Mouse (Mus musculus) kidney, embryonic 14.5 days (tissue): ENCODE data around the gene Smg1. TPM values are rescaled to one million over a fixed set of nuclear protein-coding genes. Genes with fewer than 3 reads are reported as not detected.

Experiments
- ATAC-seq: fragments of 200-750 bp; cut with Nextera tagmentation; 2 replicates; pipeline ENCODE4 v1.8.0; 2017; ENCODE audit warnings: moderate number of reproducible peaks, mild to moderate bottlenecking, moderate TSS enrichment, moderate library complexity; ENCODE audit not compliant: low FRiP score, low TSS enrichment
- H3K27ac ChIP-seq: fragments of 300-500 bp; sonication (generic); 2 replicates; pipeline ENCODE4 v1.5.1; 2014; ENCODE audit warnings: low read depth, mild to moderate bottlenecking, low read length, moderate library complexity, mixed read lengths
- H3K27me3 ChIP-seq: fragments of 300-500 bp; sonication (generic); 2 replicates; pipeline ENCODE4 v1.6.1; 2014; ENCODE audit warnings: mild to moderate bottlenecking, low read length; ENCODE audit not compliant: control insufficient read depth, insufficient read depth
- H3K36me3 ChIP-seq: fragments of 300-500 bp; sonication (generic); 2 replicates; pipeline ENCODE4 v1.6.1; 2014; ENCODE audit warnings: low read length, mixed read lengths; ENCODE audit not compliant: control insufficient read depth, insufficient read depth
- H3K4me1 ChIP-seq: fragments of 300-500 bp; sonication (generic); 2 replicates; pipeline ENCODE4 v1.6.1; 2014; ENCODE audit warnings: low read length, mixed read lengths; ENCODE audit not compliant: control insufficient read depth, insufficient read depth
- H3K4me2 ChIP-seq: fragments of 300-500 bp; sonication (generic); replicated peaks from 2 replicates; pipeline ENCODE4 v1.6.1; 2014; ENCODE audit warnings: low read depth, mild to moderate bottlenecking, low read length
- H3K4me3 ChIP-seq: fragments of 300-500 bp; sonication (generic); 2 replicates; pipeline ENCODE4 v1.5.1; 2014; ENCODE audit warnings: mild to moderate bottlenecking, low read length
- H3K9ac ChIP-seq: fragments of 300-500 bp; sonication (generic); 2 replicates; pipeline ENCODE4 v1.6.1; 2014; ENCODE audit warnings: low read depth, mild to moderate bottlenecking, low read length, moderate library complexity
- H3K9me3 ChIP-seq: fragments of 300-500 bp; sonication (generic); 2 replicates; pipeline ENCODE4 v1.6.1; 2016; ENCODE audit warnings: low read length; ENCODE audit not compliant: control insufficient read depth
- WGBS: fragments of 180-500 bp; shearing (Covaris S2); extraction: QIAGEN DNeasy Blood & Tissue Kit; methylation state at CpG from one replicate; pipeline ENCODE4 v1.1.7; 2014; 5-methylcytosine and 5-hydroxymethylcytosine counted together
- polyA plus RNA-seq: library from polyadenylated mRNA; unstranded; fragments of >200 nt; fragmentation: Nextera tagmentation; extraction: Ambion mirVana; gene quantifications from 2 replicates; pipeline ENCODE4 v1.2.1, GENCODE M21; 2014

Smg1 gene
- polyA plus RNA-seq, 1 experiment from 2014 or later, result 35.3 TPM

- H3K9ac ChIP-seq, result no peak overlapping the region
- no peaks in the 10 kb centered on the region for H3K27me3 ChIP-seq
- no peaks in the 10 kb centered on the region for H3K9me3 ChIP-seq
- H3K36me3 ChIP-seq, result peaks cover 82% of the 10 kb centered on the region
- no peak overlapping the region for H3K4me2 ChIP-seq
- H3K4me1 ChIP-seq, result no peaks in the 10 kb centered on the region
- ATAC-seq, result no peak
- WGBS, result 94% methylated on average over 4 of the region's 4 CpGs
- no peak overlapping the region for H3K27ac ChIP-seq
- H3K4me3 ChIP-seq, result no peak overlapping the region
Observed at GRCm38 (mm10) chr7:118143123-118143522, 100.3 kb downstream of the Smg1 start.

GRCm38 (mm10) chr7:118141271-118141670 is 102.2 kb downstream of the Smg1 start:
- Histone ChIP-seq H3K4me1 (no peaks in the 10 kb centered on the region), H3K27ac (no peak overlapping the region), H3K9me3 (no peaks in the 10 kb centered on the region), H3K36me3 (peaks cover 86% of the 10 kb centered on the region), H3K4me3 (no peak overlapping the region), H3K27me3 (no peaks in the 10 kb centered on the region), H3K4me2 (no peak overlapping the region), H3K9ac (no peak overlapping the region)
- no peak for ATAC-seq
- 95% methylated on average over 7 of the region's 7 CpGs for WGBS

- Histone ChIP-seq H3K27ac (no peak overlapping the region), H3K4me3 (no peak overlapping the region), H3K4me2 (no peak overlapping the region), H3K9me3 (no peaks in the 10 kb centered on the region), H3K36me3 (peaks cover 54% of the 10 kb centered on the region), H3K4me1 (no peaks in the 10 kb centered on the region), H3K9ac (no peak overlapping the region), H3K27me3 (no peaks in the 10 kb centered on the region)
- 72% methylated on average over 11 of the region's 11 CpGs for whole genome bisulfite sequencing
- no peak for ATAC-seq
Observed at GRCm38 (mm10) chr7:118135128-118135527, 108.3 kb downstream of the Smg1 start.

- Histone ChIP-seq H3K27ac (peak within 1 kb of the TSS; percentile 92), H3K9ac (peak within 1 kb of the TSS; percentile 88), H3K27me3 (no peaks in the 10 kb centered on the region), H3K4me2 (peak within 1 kb of the TSS; percentile 72), H3K9me3 (no peaks in the 10 kb centered on the region), H3K36me3 (peaks cover 20% of the 10 kb centered on the region), H3K4me3 (peak within 1 kb of the TSS; percentile 76), H3K4me1 (peaks cover 18% of the 10 kb centered on the region)
- WGBS, result under 1% methylated on average over 39 of the region's 39 CpGs
- peak; percentile 99 for ATAC-seq
Observed at GRCm38 (mm10) chr7:118129430-118130041, 113.9 kb downstream of the Smg1 start, which contains the start of gene Arl6ip1. Arl6ip1 (minus strand) TSS chr7:118129662.

- Histone ChIP-seq H3K9me3 (no peaks in the 10 kb centered on the region), H3K4me2 (peak overlapping the region; percentile 44), H3K9ac (peak overlapping the region; percentile 88), H3K4me1 (peaks cover 18% of the 10 kb centered on the region), H3K36me3 (peaks cover 24% of the 10 kb centered on the region), H3K27me3 (no peaks in the 10 kb centered on the region), H3K27ac (peak overlapping the region; percentile 92), H3K4me3 (peak overlapping the region; percentile 76)
- WGBS, result under 1% methylated on average over 21 of the region's 21 CpGs
- ATAC-seq, result peak; percentile 80
Observed at GRCm38 (mm10) chr7:118128925-118129429, 114.5 kb downstream of the Smg1 start.

GRCm38 (mm10) chr7:118126219-118126875 is 117.1 kb downstream of the Smg1 start:
- H3K9ac ChIP-seq, result no peak overlapping the region
- H3K4me2 ChIP-seq, result peak overlapping the region; percentile 44; the same call in 1 of the 2 replicates
- no peak overlapping the region for H3K4me3 ChIP-seq
- peaks cover 18% of the 10 kb centered on the region for H3K4me1 ChIP-seq
- ATAC-seq, result no peak
- H3K27me3 ChIP-seq, result no peaks in the 10 kb centered on the region
- H3K36me3 ChIP-seq, result peaks cover 43% of the 10 kb centered on the region
- no peaks in the 10 kb centered on the region for H3K9me3 ChIP-seq
- H3K27ac ChIP-seq, result no peak overlapping the region
- 70% methylated on average over 11 of the region's 11 CpGs for WGBS

GRCm38 (mm10) chr7:118125736-118126135 is 117.7 kb downstream of the Smg1 start:
- no peaks in the 10 kb centered on the region for H3K9me3 ChIP-seq
- no peak for ATAC-seq
- no peak overlapping the region for H3K4me3 ChIP-seq
- no peak overlapping the region for H3K27ac ChIP-seq
- H3K9ac ChIP-seq, result no peak overlapping the region
- peaks cover 18% of the 10 kb centered on the region for H3K4me1 ChIP-seq
- no peak overlapping the region for H3K4me2 ChIP-seq
- no peaks in the 10 kb centered on the region for H3K27me3 ChIP-seq
- peaks cover 49% of the 10 kb centered on the region for H3K36me3 ChIP-seq

GRCm38 (mm10) chr7:118123512-118124411 is 119.7 kb downstream of the Smg1 start:
- H3K36me3 ChIP-seq, result peaks cover 69% of the 10 kb centered on the region
- peaks cover 18% of the 10 kb centered on the region for H3K4me1 ChIP-seq
- H3K9me3 ChIP-seq, result no peaks in the 10 kb centered on the region
- H3K27me3 ChIP-seq, result no peaks in the 10 kb centered on the region
- H3K4me3 ChIP-seq, result no peak overlapping the region
- ATAC-seq, result no peak
- no peak overlapping the region for H3K27ac ChIP-seq
- no peak overlapping the region for H3K9ac ChIP-seq
- 87% methylated on average over 4 of the region's 4 CpGs for WGBS
- no peak overlapping the region for H3K4me2 ChIP-seq
